ENCODE assay signal across 20 mouse cellular contexts in the genomic region with DNA sequence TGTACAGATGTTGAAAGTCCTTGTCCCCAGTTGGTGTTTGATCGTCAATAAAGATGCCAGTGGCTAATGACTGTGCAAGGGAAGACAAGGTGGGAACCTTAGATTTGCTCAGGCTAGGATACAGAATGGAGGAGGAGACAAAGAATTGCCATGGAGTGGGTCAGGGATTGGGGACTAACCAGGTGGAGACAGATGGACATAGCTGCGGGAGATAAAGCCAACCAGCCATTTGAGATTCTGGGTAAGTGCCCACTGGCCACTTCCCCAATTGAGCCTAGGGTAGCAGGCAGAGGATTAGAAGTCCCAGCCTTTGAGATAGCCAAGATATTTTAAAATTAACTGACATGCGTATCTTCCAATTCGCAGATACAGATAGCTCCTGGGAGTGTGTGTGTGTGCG. TPM values are rescaled to one million over a fixed set of nuclear protein-coding genes. Genes with fewer than 3 reads are reported as not detected.
DNase-seq lines count a peak whose midpoint lies in the region; ATAC-seq lines count a peak whose summit lies in the region.
"Had no signal": no experiment of that assay in that cellular context is flagged by ENCODE, and none has a peak within 500 bp of the region (broad histone marks: within the 10 kb centered on the region; RNA-seq: fewer than 3 reads in every experiment).

No protein-coding gene starts in this region.

- no peak overlapping the region for H3K4me3 ChIP-seq in intestine, embryonic 16.5 days (ENCODE audit: low read length)
- H3K4me3 ChIP-seq in kidney, embryonic 14.5 days (ENCODE audit: low read length) = no peak overlapping the region
- H3K4me3 ChIP-seq: embryonic facial prominence, embryonic 12.5 days; forebrain, embryonic 15.5 days; heart, adult 2 months; heart, embryonic 12.5 days; hindbrain, embryonic 10.5 days; intestine, embryonic 15.5 days had no signal

- no peaks in the 10 kb centered on the region for H3K4me1 ChIP-seq in intestine, embryonic 16.5 days (ENCODE audit: control insufficient read depth, insufficient read depth, low read length)
- no peaks in the 10 kb centered on the region for H3K4me1 ChIP-seq in kidney, embryonic 14.5 days (ENCODE audit: control insufficient read depth, insufficient read depth, low read length)
- H3K4me1 ChIP-seq: embryonic facial prominence, embryonic 12.5 days; forebrain, embryonic 15.5 days; hindbrain, embryonic 10.5 days; intestine, embryonic 15.5 days had no signal

- no peak overlapping the region for H3K27ac ChIP-seq in intestine, embryonic 16.5 days (ENCODE audit: low read length)
- H3K27ac ChIP-seq in kidney, embryonic 14.5 days (ENCODE audit: low read depth, low read length) = no peak overlapping the region
- H3K27ac ChIP-seq: embryonic facial prominence, embryonic 12.5 days; forebrain, embryonic 15.5 days; heart, adult 2 months; hindbrain, embryonic 10.5 days; hindbrain, embryonic 14.5 days; intestine, embryonic 15.5 days had no signal

- 90% methylated on average over 5 of the region's 5 CpGs for WGBS in intestine, embryonic 16.5 days
- 87% methylated on average over 5 of the region's 5 CpGs for WGBS in kidney, embryonic 14.5 days

- no peak overlapping the region for H3K9ac ChIP-seq in intestine, embryonic 16.5 days (ENCODE audit: low read depth, low read length)
- H3K9ac ChIP-seq in kidney, embryonic 14.5 days (ENCODE audit: low read depth, low read length) = no peak overlapping the region
- H3K9ac ChIP-seq: embryonic facial prominence, embryonic 12.5 days; forebrain, embryonic 15.5 days; heart, embryonic 12.5 days; hindbrain, embryonic 14.5 days; intestine, embryonic 15.5 days had no signal

- ATAC-seq in intestine, embryonic 16.5 days = no peak
- no peak for ATAC-seq in kidney, embryonic 14.5 days (ENCODE audit: low FRiP score, low TSS enrichment)
- ATAC-seq: forebrain, embryonic 15.5 days; intestine, embryonic 15.5 days; Patski had no signal

- H3K36me3 ChIP-seq in intestine, embryonic 16.5 days (ENCODE audit: control insufficient read depth, insufficient read depth, low read length) = no peaks in the 10 kb centered on the region
- H3K36me3 ChIP-seq in kidney, embryonic 14.5 days (ENCODE audit: control insufficient read depth, insufficient read depth, low read length) = no peaks in the 10 kb centered on the region
- H3K36me3 ChIP-seq: embryonic facial prominence, embryonic 12.5 days; forebrain, embryonic 15.5 days; heart, embryonic 12.5 days; hindbrain, embryonic 10.5 days; intestine, embryonic 15.5 days had no signal

- no peaks in the 10 kb centered on the region for H3K9me3 ChIP-seq in intestine, embryonic 16.5 days (ENCODE audit: control insufficient read depth, low read length)
- H3K9me3 ChIP-seq in kidney, embryonic 14.5 days (ENCODE audit: control insufficient read depth, low read length) = no peaks in the 10 kb centered on the region
- H3K9me3 ChIP-seq: embryonic facial prominence, embryonic 12.5 days; forebrain, embryonic 15.5 days; hindbrain, embryonic 10.5 days; intestine, embryonic 15.5 days had no signal

- H3K27me3 ChIP-seq in intestine, embryonic 16.5 days (replicated peaks; ENCODE audit: control insufficient read depth, insufficient read depth, low read length) = no peaks in the 10 kb centered on the region
- no peaks in the 10 kb centered on the region for H3K27me3 ChIP-seq in kidney, embryonic 14.5 days (ENCODE audit: control insufficient read depth, insufficient read depth, low read length)
- H3K27me3 ChIP-seq: embryonic facial prominence, embryonic 12.5 days; forebrain, embryonic 15.5 days; heart, embryonic 12.5 days; intestine, embryonic 15.5 days had no signal

- DNase-seq in heart, adult 11 months = peak; percentile 28
- DNase-seq in heart, adult 9 months (ENCODE audit: low spot score in 2 of 2) = no peak
- DNase-seq in cerebellum, adult 11-12 months = peak; percentile 69
- peak; percentile 73 for DNase-seq in cerebellum, adult 9-10 months
- DNase-seq in cerebellum, postnatal 25 days = peak; percentile 71 to 81
- DNase-seq in layer of hippocampus, adult 9-10 months (ENCODE audit: low spot score) = no peak
- DNase-seq: adrenal gland, adult 2 months; adrenal gland, postnatal 25 days; gastrocnemius, postnatal 10 days; heart, adult 2 months; kidney, adult 2 months had no signal

- H3K4me2 ChIP-seq in intestine, embryonic 16.5 days (ENCODE audit: low read depth, low read length) = no peak overlapping the region
- H3K4me2 ChIP-seq in kidney, embryonic 14.5 days (replicated peaks; ENCODE audit: low read depth, low read length) = no peak overlapping the region
- H3K4me2 ChIP-seq: embryonic facial prominence, embryonic 12.5 days; forebrain, embryonic 15.5 days; heart, embryonic 12.5 days; hindbrain, embryonic 14.5 days; intestine, embryonic 15.5 days had no signal

RNA-seq across cellular contexts. Expression of a gene that starts 37.5 kb away (rescaled TPM):
- 1.9 and 2.4 TPM in 2 replicates for polyA plus RNA-seq in intestine, embryonic 16.5 days (2015; fragmentation: Nextera tagmentation; extraction: Ambion mirVana)
- 11.4 and 21.9 TPM in 2 replicates for polyA plus RNA-seq in kidney, embryonic 14.5 days (2014; fragmentation: Nextera tagmentation; extraction: Ambion mirVana)

Comparison
In these comparisons a context has a peak if more than half of its experiments do, and no peak if none do; other contexts are left out.
1. DNase-seq: peak in heart, adult 11 months (single experiment), cerebellum, adult 11-12 months (single experiment), cerebellum, adult 9-10 months (single experiment) and cerebellum, postnatal 25 days (2 of 2); none in heart, adult 9 months (0 of 2) and layer of hippocampus, adult 9-10 months (single experiment).